Mouse (Mus musculus): ENCODE results near the gene Tbc1d9b.

DNA sequence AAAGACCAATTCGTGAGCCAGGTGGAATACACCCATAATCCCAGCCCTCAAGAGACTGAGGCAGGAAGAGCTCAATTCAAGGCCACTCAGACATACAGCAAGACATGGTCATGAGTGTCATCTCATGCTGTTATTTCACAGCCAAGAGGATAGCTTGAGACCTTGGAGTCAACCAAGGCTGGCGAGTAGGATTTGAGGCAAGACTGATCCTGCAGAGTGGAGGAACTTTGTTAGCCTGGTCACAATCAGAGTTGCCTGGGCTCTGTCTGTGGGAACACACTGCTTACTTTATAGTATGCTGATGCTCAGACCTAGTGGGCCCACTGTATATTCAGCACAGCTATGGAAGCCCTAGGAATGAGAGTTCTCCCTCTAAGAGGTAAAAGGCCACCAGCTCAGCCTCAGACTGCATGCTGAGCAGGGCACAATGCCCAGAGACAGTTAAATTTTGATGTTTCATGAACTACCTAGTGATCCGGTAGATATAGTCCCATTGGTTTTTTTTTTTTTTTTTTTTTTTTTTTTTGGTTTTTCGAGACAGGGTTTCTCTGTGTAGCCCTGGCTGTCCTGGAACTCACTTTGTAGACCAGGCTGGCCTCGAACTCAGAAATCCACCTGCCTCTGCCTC lies 67.1 kb downstream of the Tbc1d9b start:
- TF ChIP-seq GATA1 (IDR thresholded peaks at IDR 0.05; ENCODE audit: low read length): no peak
- no peak for TF ChIP-seq TAL1 (IDR thresholded peaks at IDR 0.05; ENCODE audit: low read length)

Data from erythroblast, embryonic 14.5 days (primary cell).